ENCODE assay signal across 10 mouse cellular contexts in the genomic region with DNA sequence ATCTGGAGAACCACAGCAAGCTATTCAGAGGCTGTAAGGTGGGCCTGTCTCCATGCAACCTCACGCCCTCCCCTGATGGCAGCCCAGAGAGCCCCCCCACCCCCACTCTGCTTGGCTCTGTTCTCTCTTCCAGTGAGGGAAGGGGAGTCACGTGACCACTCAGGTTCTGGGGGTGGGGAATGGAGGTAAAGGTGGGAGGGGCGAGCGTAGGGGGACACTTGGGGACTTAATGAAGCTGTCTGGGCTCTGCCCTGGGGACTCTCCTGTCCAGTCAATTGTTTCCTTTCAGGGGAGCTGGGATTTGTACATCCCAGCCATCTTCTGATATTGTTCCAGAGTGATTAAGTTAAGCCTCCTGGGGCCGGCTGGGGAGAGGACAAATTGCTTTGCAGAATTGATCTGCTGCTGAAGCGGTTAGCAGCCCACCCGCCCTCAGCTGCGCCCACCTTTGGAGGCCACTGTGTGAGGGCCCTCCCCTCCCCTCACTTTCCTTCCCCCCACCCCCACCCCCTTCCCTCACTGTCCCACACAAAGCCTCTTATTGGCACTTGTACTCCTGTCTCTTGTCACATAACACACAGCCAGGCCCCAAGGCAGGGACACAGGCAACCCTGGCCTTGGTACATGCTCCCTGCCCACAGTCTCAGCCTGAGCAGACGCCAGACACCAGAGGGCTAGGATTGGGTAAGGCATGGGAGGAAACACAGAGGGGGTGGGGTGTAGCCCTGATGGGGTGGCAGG. TPM values are rescaled to one million over a fixed set of nuclear protein-coding genes. Genes with fewer than 3 reads are reported as not detected.
DNase-seq lines count a peak whose midpoint lies in the region; ATAC-seq and TF ChIP-seq lines count a peak whose summit lies in the region.
"Had no signal": no experiment of that assay in that cellular context is flagged by ENCODE, and none has a peak within 500 bp of the region (broad histone marks: within the 10 kb centered on the region; RNA-seq: fewer than 3 reads in every experiment).

No protein-coding gene starts in this region.

- WGBS in heart, embryonic 13.5 days: 17% methylated on average over 9 of the region's 9 CpGs
- WGBS in hindbrain, embryonic 12.5 days: 3% methylated on average over 9 of the region's 9 CpGs
- 12% methylated on average over 9 of the region's 9 CpGs for WGBS in midbrain, postnatal 0 days

- peak overlapping the region; percentile 33 for H3K4me2 ChIP-seq in heart, embryonic 13.5 days
- peak overlapping the region; percentile 41 for H3K4me2 ChIP-seq in hindbrain, embryonic 12.5 days (replicated peaks)
- no peak overlapping the region for H3K4me2 ChIP-seq in midbrain, postnatal 0 days (ENCODE audit: low read depth, low read length, poor library complexity, severe bottlenecking)

- H3K27me3 ChIP-seq in heart, embryonic 13.5 days (replicated peaks): peaks cover 79% of the 10 kb centered on the region
- H3K27me3 ChIP-seq in hindbrain, embryonic 12.5 days: peaks cover 51% of the 10 kb centered on the region
- H3K27me3 ChIP-seq in midbrain, postnatal 0 days (ENCODE audit: insufficient read depth, low read length): no peaks in the 10 kb centered on the region; the same call in 1 of the 2 replicates

- no peak overlapping the region; the same call in 1 of the 2 replicates for H3K27ac ChIP-seq in heart, embryonic 13.5 days (replicated peaks)
- H3K27ac ChIP-seq in hindbrain, embryonic 12.5 days: peak overlapping the region; percentile 95
- peak overlapping the region; percentile 60 for H3K27ac ChIP-seq in midbrain, postnatal 0 days (ENCODE audit: low read depth, low read length)

- no peaks in the 10 kb centered on the region for H3K36me3 ChIP-seq in heart, embryonic 13.5 days
- no peaks in the 10 kb centered on the region for H3K36me3 ChIP-seq in hindbrain, embryonic 12.5 days
- H3K36me3 ChIP-seq in midbrain, postnatal 0 days (ENCODE audit: insufficient read depth, low read length): no peaks in the 10 kb centered on the region

- no peak overlapping the region for H3K4me3 ChIP-seq in heart, embryonic 13.5 days
- H3K4me3 ChIP-seq in hindbrain, embryonic 12.5 days: no peak overlapping the region
- no peak overlapping the region for H3K4me3 ChIP-seq in midbrain, postnatal 0 days (ENCODE audit: low read depth, low read length)

- TF ChIP-seq CTCF in midbrain, postnatal 0 days (IDR thresholded peaks at IDR 0.05): no peak

- no peaks in the 10 kb centered on the region for H3K9me3 ChIP-seq in heart, embryonic 13.5 days
- H3K9me3 ChIP-seq in hindbrain, embryonic 12.5 days (replicated peaks): no peaks in the 10 kb centered on the region
- no peaks in the 10 kb centered on the region for H3K9me3 ChIP-seq in midbrain, postnatal 0 days (ENCODE audit: low read length)

- ATAC-seq in heart, embryonic 13.5 days (ENCODE audit: extremely low read depth, insufficient number of reproducible peaks, low FRiP score, low TSS enrichment): no peak
- peak; percentile 88 for ATAC-seq in hindbrain, embryonic 12.5 days (ENCODE audit: low FRiP score)
- ATAC-seq in midbrain, postnatal 0 days (ENCODE audit: low FRiP score): peak; percentile 70; the same call in 1 of the 2 replicates

- H3K4me1 ChIP-seq in heart, embryonic 13.5 days: peaks cover 29% of the 10 kb centered on the region
- peaks cover 40% of the 10 kb centered on the region for H3K4me1 ChIP-seq in hindbrain, embryonic 12.5 days
- peaks cover 9% of the 10 kb centered on the region for H3K4me1 ChIP-seq in midbrain, postnatal 0 days (ENCODE audit: insufficient read depth, low read length)

- DNase-seq in heart, postnatal 4 days: no peak
- peak; percentile 84 for DNase-seq in embryo, embryonic 11 days
- DNase-seq in midbrain, postnatal 0 days (ENCODE audit: low spot score): peak; percentile 36
- DNase-seq in frontal cortex, adult 2 months (ENCODE audit: extremely low spot score in 1 of 2, low spot score in 1 of 2): no peak
- no peak for DNase-seq in thymus, adult 18-20 months
- DNase-seq in ovary, postnatal 14 days (ENCODE audit: low spot score): no peak
- DNase-seq: kidney, postnatal 10 days; lung, adult 2 months had no signal

- H3K9ac ChIP-seq in heart, embryonic 13.5 days: peak overlapping the region; percentile 40; the same call in 1 of the 2 replicates
- peak overlapping the region; percentile 53 for H3K9ac ChIP-seq in hindbrain, embryonic 12.5 days
- no peak overlapping the region for H3K9ac ChIP-seq in midbrain, postnatal 0 days (replicated peaks; ENCODE audit: low read length, poor library complexity, severe bottlenecking)

RNA-seq across cellular contexts. Expression of a gene that starts 11.5 kb away (rescaled TPM):
- 0.66 and 0.75 TPM in 2 replicates for polyA plus RNA-seq in heart, embryonic 13.5 days (2015; fragmentation: Nextera tagmentation; extraction: Ambion mirVana)
- under 1 TPM; 0.50 to 0.74 TPM for total RNA-seq in heart, postnatal 4 days (2021)
- 14.8 and 15.2 TPM in 2 replicates for polyA plus RNA-seq in hindbrain, embryonic 12.5 days (2016; fragmentation: Nextera tagmentation; extraction: Ambion mirVana)
- total RNA-seq in midbrain, postnatal 0 days (2014; rRNA removed): 16.3 and 22.4 TPM in 2 replicates
- 7.5 and 7.6 TPM in 2 replicates for polyA plus RNA-seq in midbrain, postnatal 0 days (2015; fragmentation: Nextera tagmentation; extraction: Ambion mirVana)
- 84.6 and 86.3 TPM in 2 replicates for polyA plus RNA-seq in frontal cortex, adult 2 months (2012; rRNA removed)

RNA-seq across cellular contexts. Expression of a gene that starts 43.7 kb away (rescaled TPM):
- 7.0 and 7.1 TPM in 2 replicates for polyA plus RNA-seq in heart, embryonic 13.5 days (2015; fragmentation: Nextera tagmentation; extraction: Ambion mirVana)
- total RNA-seq in heart, postnatal 4 days (2021): 10 to 100 TPM; 44.2 to 45.6 TPM
- polyA plus RNA-seq in hindbrain, embryonic 12.5 days (2016; fragmentation: Nextera tagmentation; extraction: Ambion mirVana): 17.4 and 18.3 TPM in 2 replicates
- 64.8 and 65.0 TPM in 2 replicates for total RNA-seq in midbrain, postnatal 0 days (2014; rRNA removed)
- polyA plus RNA-seq in midbrain, postnatal 0 days (2015; fragmentation: Nextera tagmentation; extraction: Ambion mirVana): 8.5 TPM in 2 replicates
- polyA plus RNA-seq in frontal cortex, adult 2 months (2012; rRNA removed): 36.0 and 38.6 TPM in 2 replicates

Comparison
In these comparisons a context has a peak if more than half of its experiments do, and no peak if none do; other contexts are left out.
1. DNase-seq: peak in embryo, embryonic 11 days (single experiment) and midbrain, postnatal 0 days (single experiment); none in heart, postnatal 4 days (single experiment), frontal cortex, adult 2 months (0 of 2), thymus, adult 18-20 months (0 of 2) and ovary, postnatal 14 days (single experiment).